Mouse (Mus musculus): ENCODE data around the gene Vma21. TPM values are rescaled to one million over a fixed set of nuclear protein-coding genes. Genes with fewer than 3 reads are reported as not detected.

Gene Vma21
- 10 to 100 TPM; 19.5 to 20.6 TPM for total RNA-seq (2021)
- long read RNA-seq, experiment 1, full-length matches to known transcripts: 29 of 32 reads
- long read RNA-seq, experiment 1, partial matches to known transcripts: 0 of 32 reads
- long read RNA-seq, experiment 1, other reads (novel, unspliced or antisense): 3 of 32 reads
- long read RNA-seq, experiment 2, full-length matches to known transcripts: 27 of 30 reads
- long read RNA-seq, experiment 2, partial matches to known transcripts: 0 of 30 reads
- long read RNA-seq, experiment 2, other reads (novel, unspliced or antisense): 3 of 30 reads

DNA sequence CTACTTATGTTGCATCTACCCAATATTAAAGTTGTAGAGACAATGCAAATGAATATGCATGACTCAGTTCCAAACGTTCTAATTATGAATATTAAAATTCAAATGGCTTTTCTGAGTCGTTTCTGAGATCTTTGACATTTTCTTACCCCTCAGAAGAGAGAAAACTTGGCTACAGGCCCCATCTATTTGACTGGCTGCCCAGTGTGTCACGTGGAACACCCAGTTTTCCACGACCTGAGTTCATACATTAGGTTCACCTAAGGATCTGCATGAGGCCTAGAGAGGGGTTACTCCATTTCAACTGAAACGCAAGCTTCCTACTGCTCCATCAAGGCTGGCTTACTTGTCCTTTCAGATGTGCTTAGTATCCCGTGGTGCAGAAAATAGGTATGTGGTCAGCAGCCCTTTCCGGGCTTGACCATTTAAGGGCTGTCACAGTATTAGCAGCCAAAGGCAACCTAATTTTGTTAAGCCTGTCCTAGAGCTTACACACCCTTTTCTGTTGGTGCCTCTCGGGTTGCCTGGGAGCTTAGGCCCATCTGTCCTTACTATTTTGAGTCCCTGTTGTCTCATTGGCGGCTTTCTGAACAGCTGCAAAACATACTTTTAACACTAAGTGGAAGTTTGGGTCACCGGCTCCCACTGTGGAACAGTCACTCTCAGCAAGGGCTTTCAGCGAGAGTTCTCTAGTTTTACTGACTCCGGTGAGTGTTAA lies at the start of gene Vma21:
Gene Vma21, plus strand, starts transcription at position 294 of the 715 bp plus-strand sequence.
- intact Hi-C loops (cut with DNase I): loop anchor here (10.0 kb wide), 2 partner anchors 129 to 1099 kb away; partner anchors contain the start of genes Cetn2 and Nsdhl
- peak; percentile 50 for DNase-seq
- Histone ChIP-seq H3K27ac (peak within 1 kb of the TSS; percentile 96), H3K4me3 (peak within 1 kb of the TSS; percentile 89)
- TF ChIP-seq CTCF (IDR thresholded peaks at IDR 0.05): no peak

DNA sequence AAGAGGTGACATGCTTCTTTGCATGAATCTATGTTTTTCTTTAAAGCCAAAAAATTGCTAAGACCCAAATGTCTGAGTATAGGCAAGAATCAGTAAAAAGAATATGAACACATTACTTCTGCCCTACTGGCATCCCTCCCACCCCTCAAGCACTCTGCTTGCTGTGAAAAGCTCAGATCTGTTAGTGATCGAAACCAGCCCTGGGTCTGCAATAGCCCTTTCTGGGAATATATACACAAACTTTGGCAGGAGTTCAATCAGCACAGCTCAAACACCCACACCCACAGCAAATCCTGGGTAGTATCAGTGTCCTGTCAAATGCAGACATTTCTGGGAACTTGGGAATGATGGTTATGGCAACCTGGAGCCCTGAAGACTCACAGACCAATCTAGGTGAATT lies 47.8 kb upstream of the Vma21 start:
- no peak for DNase-seq
- H3K27ac ChIP-seq: no peak overlapping the region
- TF ChIP-seq CTCF (IDR thresholded peaks at IDR 0.05): no peak
- H3K4me3 ChIP-seq: no peak overlapping the region
- intact Hi-C loops (cut with DNase I): no loop called here

DNA sequence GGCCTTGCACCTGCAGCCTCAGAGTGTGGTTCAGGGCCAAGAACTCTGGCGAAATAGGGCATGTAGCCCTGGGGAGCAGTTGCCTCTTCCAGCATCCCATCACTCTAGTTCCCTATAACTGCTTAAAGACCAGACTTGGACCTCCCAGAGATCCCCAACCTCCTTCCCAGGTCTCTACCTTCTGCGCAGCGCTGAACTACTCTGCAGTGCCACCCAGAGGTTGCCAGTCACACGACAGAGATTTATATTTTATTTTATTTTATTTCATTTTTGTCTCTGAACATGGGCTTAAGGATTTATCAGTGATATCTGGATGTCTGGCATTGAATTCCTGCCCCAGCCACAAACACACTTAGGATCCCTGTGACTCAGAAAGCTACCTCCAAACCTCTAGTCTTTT lies 24.6 kb upstream of the Vma21 start:
- TF ChIP-seq CTCF (IDR thresholded peaks at IDR 0.05): peak; percentile 32; the same call in 1 of the 2 replicates
- Histone ChIP-seq H3K27ac (no peak overlapping the region), H3K4me3 (no peak overlapping the region)
- intact Hi-C loops (cut with DNase I): loop anchor here (10.0 kb wide), 1 partner anchor 136 kb away; no protein-coding TSS in a partner anchor
- no peak for DNase-seq

DNA sequence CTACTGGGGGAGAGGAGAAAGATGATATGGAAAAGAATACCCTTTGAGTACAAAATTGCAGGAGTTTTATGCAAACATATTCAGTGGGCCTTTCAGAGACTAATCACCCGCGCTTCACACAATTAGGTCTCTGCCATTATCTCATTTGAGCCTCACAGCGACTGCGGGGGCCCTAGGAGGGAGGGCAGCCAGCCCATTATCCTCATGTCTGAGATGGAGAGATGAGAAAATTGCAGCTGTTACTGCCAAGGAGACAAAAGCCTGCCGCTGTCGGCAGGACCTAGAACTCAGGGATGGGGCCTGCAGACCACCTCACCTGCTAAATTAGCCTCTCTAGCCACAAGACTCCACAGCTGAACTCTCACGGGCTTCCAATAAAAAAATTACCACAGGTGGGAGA lies 18.0 kb upstream of the Vma21 start:
- DNase-seq: no peak
- H3K27ac ChIP-seq: no peak overlapping the region
- intact Hi-C loops (cut with DNase I): loop anchor here (10.0 kb wide), 1 partner anchor 143 kb away; no protein-coding TSS in a partner anchor
- TF ChIP-seq CTCF (IDR thresholded peaks at IDR 0.05): no peak
- no peak overlapping the region for H3K4me3 ChIP-seq

DNA sequence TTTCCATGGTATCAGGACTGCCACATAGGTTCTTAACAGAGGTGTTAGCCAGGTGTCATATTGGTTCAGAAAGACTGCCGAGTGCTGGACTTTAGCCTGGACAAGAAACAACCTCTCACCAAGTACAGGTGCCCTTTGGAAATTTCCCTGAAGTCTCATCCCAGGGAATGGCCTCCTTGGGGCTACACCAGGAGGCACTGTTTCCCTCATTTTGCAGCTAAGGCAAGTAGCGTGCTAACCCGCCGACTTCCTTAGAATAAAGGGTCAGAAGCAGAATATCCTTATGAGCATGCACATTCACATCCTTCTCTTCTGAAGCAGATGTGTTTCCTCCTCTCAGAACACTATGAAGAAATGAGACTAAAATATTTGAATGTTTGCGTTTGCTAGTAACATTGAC lies 16.8 kb upstream of the Vma21 start:
- TF ChIP-seq CTCF (IDR thresholded peaks at IDR 0.05): peak; percentile 43
- Histone ChIP-seq H3K4me3 (no peak overlapping the region), H3K27ac (no peak overlapping the region)
- no peak for DNase-seq
- intact Hi-C loops (cut with DNase I): loop anchor here (10.0 kb wide), 1 partner anchor 144 kb away; no protein-coding TSS in a partner anchor

DNA sequence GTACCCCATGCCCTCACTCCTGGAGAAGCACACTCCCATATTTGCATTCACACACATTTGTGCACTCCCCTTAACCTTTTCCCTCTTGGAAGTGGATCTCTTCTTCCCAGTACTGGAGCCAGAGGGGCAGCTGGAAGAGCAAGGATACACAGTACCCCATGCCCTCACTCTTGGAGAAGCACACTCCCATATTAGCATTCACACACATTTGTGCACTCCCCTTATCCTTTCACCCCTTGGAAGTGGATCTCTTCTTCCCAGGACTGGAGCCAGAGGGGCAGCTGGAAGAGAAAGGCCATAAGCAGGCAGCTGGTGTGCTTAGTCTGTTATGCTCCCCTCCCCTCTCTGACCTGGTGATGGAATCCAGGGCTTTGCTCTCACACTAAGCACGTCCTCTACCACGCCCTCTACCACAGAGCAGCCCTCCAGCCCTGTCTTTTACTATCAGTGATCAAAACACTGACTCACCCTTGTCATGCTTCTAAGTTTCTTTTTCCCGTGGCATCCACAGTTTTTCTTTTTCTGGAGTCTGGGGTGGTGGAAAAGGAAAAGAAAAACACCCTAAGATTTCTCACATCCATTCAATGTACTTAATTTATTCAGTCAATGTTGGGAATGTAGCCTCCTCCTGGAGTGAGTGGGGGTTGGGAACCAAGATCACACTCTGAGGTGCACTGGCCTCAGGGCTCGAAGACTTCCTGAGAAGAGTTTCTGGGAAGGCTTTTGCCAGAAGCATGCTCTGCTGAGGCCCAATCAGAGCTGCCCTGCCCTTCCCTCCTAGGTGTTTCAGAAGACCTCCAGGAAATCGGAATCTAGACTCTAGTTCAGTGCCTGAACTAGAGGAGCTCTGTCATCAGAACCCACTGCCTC lies 3.5 kb upstream of the Vma21 start:
- no peak for DNase-seq
- intact Hi-C loops (cut with DNase I): loop anchor here (10.0 kb wide), 2 partner anchors 133 to 1103 kb away; partner anchors contain the start of genes Cetn2 and Nsdhl
- no peak overlapping the region for H3K4me3 ChIP-seq
- no peak overlapping the region for H3K27ac ChIP-seq
- no peak for TF ChIP-seq CTCF (IDR thresholded peaks at IDR 0.05)

DNA sequence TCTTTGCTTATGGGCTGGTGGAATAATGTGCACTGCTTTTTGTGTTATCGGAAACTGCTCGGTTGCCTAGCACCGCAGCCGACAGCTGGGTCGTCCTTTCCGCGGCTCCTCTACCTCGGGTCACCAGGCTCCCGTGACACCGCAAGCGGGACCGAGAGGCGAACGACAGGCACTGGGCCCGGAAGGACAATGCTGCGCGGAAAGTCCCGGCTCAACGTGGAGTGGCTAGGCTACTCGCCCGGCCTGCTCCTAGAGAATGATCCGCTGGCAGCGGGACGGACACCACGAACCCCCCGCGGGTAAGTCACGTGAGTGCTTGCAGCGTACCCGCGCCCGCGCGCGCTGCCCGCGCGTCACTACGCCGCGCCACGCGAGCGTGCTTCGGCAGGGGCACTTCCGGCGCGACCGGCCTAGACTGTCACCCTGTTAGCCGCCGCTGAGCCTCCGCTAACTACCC lies 705 bp downstream of the Vma21 start:
- Histone ChIP-seq H3K27ac (peak overlapping the region; percentile 96), H3K4me3 (peak overlapping the region; percentile 89)
- peak; percentile 90 for DNase-seq
- intact Hi-C loops (cut with DNase I): loop anchor here (10.0 kb wide), 2 partner anchors 128 to 1098 kb away; partner anchors contain the start of genes Cetn2 and Nsdhl
- TF ChIP-seq CTCF (IDR thresholded peaks at IDR 0.05): no peak

DNA sequence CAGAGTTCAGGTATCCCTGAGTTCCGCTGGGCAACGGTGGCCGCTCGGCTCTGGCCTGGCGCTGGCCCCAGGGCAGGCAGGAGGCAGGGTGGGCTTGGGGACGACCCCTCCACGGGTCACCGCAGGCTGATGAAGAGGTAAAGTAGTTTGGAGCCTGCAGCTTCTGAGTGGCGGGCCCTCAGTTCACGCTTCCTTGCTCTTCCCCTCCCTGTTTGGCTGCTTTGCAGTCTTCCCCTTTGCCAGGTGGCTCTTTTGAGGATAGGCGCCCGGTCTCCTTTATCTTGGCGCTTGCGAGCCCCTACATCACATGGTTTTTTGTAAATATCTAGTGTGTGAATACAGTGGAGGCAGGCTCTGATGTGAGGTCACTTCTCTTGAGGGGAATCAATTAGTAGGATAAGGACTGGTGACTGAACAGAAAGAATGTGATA lies 1.2 kb downstream of the Vma21 start:
- TF ChIP-seq CTCF (IDR thresholded peaks at IDR 0.05): no peak
- H3K4me3 ChIP-seq: peak overlapping the region; percentile 89
- no peak for DNase-seq
- H3K27ac ChIP-seq: peak overlapping the region; percentile 96
- intact Hi-C loops (cut with DNase I): loop anchor here (10.0 kb wide), 2 partner anchors 128 to 1098 kb away; partner anchors contain the start of genes Cetn2 and Nsdhl

DNA sequence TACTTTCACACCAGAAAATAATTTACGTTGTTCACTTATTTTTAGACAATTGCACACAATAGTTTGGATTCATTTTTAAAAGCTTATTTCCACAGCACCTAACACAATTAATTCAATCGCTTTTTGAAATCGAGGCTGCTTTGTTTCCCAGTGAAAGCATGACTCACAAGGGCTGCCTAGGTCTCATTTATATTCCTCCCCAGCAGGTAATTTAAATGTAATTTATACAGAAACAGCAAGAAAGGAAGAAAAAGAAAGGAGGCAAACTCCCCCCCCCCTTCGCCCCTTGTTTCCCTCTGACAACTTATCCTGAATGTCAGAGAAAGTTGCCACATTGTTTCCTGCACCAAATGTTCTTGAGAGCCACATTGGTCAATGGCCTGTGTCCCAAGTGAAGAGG lies 23.2 kb downstream of the Vma21 start:
- DNase-seq: no peak
- intact Hi-C loops (cut with DNase I): no loop called here
- Histone ChIP-seq H3K4me3 (no peak overlapping the region), H3K27ac (no peak overlapping the region)
- no peak for TF ChIP-seq CTCF (IDR thresholded peaks at IDR 0.05)

DNA sequence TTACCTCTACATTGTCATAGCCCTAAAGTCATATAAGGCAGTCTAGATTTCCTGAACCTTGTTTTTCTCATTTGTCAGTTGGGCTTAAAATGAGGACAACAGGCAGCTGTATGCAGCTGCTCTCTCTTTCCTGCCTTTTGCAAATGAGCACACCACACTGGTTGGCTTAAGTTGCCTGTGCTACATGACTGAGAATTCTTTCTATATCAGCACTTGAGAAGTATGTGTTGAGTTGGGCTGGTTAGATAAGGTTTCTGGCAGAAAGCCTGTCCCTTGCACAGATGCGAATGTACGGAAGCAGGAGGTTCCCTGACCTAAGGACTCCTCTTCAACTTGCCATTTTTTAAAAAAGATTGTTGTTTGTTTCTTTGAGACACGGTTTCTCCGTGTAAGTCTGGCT lies 31.0 kb downstream of the Vma21 start:
- H3K27ac ChIP-seq: no peak overlapping the region
- no peak for DNase-seq
- TF ChIP-seq CTCF (IDR thresholded peaks at IDR 0.05): no peak
- intact Hi-C loops (cut with DNase I): no loop called here
- no peak overlapping the region for H3K4me3 ChIP-seq

DNA sequence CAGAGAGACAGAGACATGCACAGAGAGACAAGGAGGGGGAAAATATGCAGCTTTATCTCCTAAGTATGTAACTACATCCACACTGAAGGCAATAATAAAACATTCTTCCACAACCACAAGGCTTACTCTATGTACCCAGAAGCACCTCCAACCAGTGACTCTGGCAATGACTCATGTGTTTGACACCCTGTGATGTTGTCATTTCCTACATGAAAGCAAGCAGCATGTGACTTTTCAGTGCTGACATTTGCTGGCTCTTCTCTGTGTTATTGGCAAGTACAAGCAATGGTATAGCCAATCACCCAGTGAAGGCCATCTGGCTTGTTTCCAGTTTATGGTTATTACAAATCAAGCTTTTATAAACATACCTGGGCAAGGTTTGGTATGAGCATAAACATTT lies 38.1 kb downstream of the Vma21 start:
- no peak overlapping the region for H3K4me3 ChIP-seq
- intact Hi-C loops (cut with DNase I): no loop called here
- no peak for DNase-seq
- no peak for TF ChIP-seq CTCF (IDR thresholded peaks at IDR 0.05)
- H3K27ac ChIP-seq: no peak overlapping the region

Other genes starting within 250 kb of the Vma21 start
- gene Gpr50, start 152.3 kb upstream of the Vma21 start, total RNA-seq (2021): not detected
- gene Gm1141, start 105.1 kb downstream of the Vma21 start, total RNA-seq (2021): under 1 TPM in 1 of 2 experiments, not detected in 1; 0.14 TPM
- gene Prrg3, start 146.7 kb downstream of the Vma21 start, total RNA-seq (2021): 1 to 10 TPM; 2.4 to 3.2 TPM
- gene Fate1, start 157.1 kb downstream of the Vma21 start, total RNA-seq (2021): not detected
- gene Cnga2, start 175.9 kb downstream of the Vma21 start, total RNA-seq (2021): not detected